Mouse (Mus musculus): ENCODE results near the gene Hoxc4.

The Hoxc4 gene

GRCm38 (mm10) chr15:103082622-103083021 is 63.9 kb downstream of the Hoxc4 start:
- no peak for DNase-seq (ENCODE audit: low read depth, low spot score)

GRCm38 (mm10) chr15:103083598-103083997 is 64.9 kb downstream of the Hoxc4 start:
- no peak for DNase-seq (ENCODE audit: low read depth, low spot score)

- no peak for DNase-seq (ENCODE audit: low read depth, low spot score)
Measured at GRCm38 (mm10) chr15:103084944-103085343, 66.2 kb downstream of the Hoxc4 start.

- no peak for DNase-seq (ENCODE audit: low read depth, low spot score)
Measured at GRCm38 (mm10) chr15:103085831-103086671, 67.3 kb downstream of the Hoxc4 start.

All from A20 (cell line).